Mouse (Mus musculus) bone marrow macrophage, adult 2 months (primary cell): Measurements from ENCODE around the gene Insig2.

Experiments
- CTCF ChIP-seq: IDR thresholded peaks from 2 replicates; pipeline ENCODE4 v1.5.1; 2012; ENCODE audit warnings: low read depth, mild to moderate bottlenecking, low read length, moderate library complexity
- POLR2A ChIP-seq: IDR thresholded peaks from 2 replicates; pipeline ENCODE4 v1.6.1; 2012; ENCODE audit warnings: mild to moderate bottlenecking, low read depth, low read length, borderline replicate concordance

DNA sequence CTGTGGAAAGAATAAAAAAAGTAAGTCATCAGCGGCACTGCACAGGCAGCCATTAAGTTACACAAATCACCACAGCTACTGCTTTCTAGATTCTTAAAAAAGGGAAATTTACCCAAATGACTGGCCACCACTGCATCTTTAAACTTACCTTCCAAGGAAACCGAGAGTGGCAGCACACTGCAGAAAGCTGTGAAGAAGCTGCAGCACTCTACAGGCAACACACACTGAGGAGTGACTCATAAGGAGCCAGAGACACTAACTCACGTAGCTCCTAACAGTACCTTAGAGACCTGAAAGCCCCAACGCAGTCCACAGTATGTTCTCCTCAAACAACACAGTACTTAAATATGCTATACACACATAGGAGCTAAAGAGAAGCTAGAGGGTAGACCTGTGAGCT, 20.1 kb downstream of the Insig2 start:
- TF ChIP-seq CTCF (no peak), POLR2A (no peak)
